Mouse (Mus musculus) limb, embryonic 10.5 days (tissue): ENCODE results near the gene Dennd6b. TPM values are rescaled to one million over a fixed set of nuclear protein-coding genes. Genes with fewer than 3 reads are reported as not detected.

Source experiments
- DNase-seq: peaks from one replicate; pipeline ENCODE4 v3.0.0-alpha.2; 2017; ENCODE audit warnings: low spot score
- H3K27ac ChIP-seq: fragments of 300-500 bp; sonication (generic); 2 replicates; pipeline ENCODE4 v1.5.1; 2016; ENCODE audit warnings: mild to moderate bottlenecking
- H3K27me3 ChIP-seq: fragments of 300-500 bp; sonication (generic); 2 replicates; pipeline ENCODE4 v1.6.1; 2016; ENCODE audit warnings: low read depth, mild to moderate bottlenecking; ENCODE audit not compliant: poor library complexity, severe bottlenecking
- H3K36me3 ChIP-seq: fragments of 300-500 bp; sonication (generic); 2 replicates; pipeline ENCODE4 v1.6.1; 2016; ENCODE audit warnings: mild to moderate bottlenecking, moderate library complexity
- H3K4me1 ChIP-seq: fragments of 300-500 bp; sonication (generic); 2 replicates; pipeline ENCODE4 v1.6.1; 2016
- H3K4me3 ChIP-seq: fragments of 300-500 bp; sonication (generic); 2 replicates; pipeline ENCODE4 v1.5.1; 2016; ENCODE audit warnings: mild to moderate bottlenecking, moderate library complexity
- H3K9me3 ChIP-seq: fragments of 300-500 bp; sonication (generic); replicated peaks from 2 replicates; pipeline ENCODE4 v1.6.1; 2016; ENCODE audit warnings: mild to moderate bottlenecking
- WGBS: fragments of 180-500 bp; shearing (Covaris S2); methylation state at CpG from one replicate; pipeline ENCODE4 v1.1.7; 2016; 5-methylcytosine and 5-hydroxymethylcytosine counted together
- microRNA-seq: library from miRNA; unstranded; fragments of <30 nt; microRNA quantifications from one replicate; pipeline ENCODE4, GENCODE M21; 2017
- polyA plus RNA-seq: library from polyadenylated mRNA; unstranded; fragments of >200 nt; fragmentation: Nextera tagmentation; extraction: Ambion mirVana; gene quantifications from 2 replicates; pipeline ENCODE4 v1.2.1, GENCODE M21; 2016

Gene Dennd6b
- polyA plus RNA-seq, 1 experiment from 2014 or later = 27.5 TPM

- H3K27ac ChIP-seq = no peak overlapping the region
- H3K36me3 ChIP-seq = peaks cover 28% of the 10 kb centered on the region
- DNase-seq = no peak
- H3K4me3 ChIP-seq = no peak overlapping the region
- H3K9me3 ChIP-seq = no peaks in the 10 kb centered on the region
- H3K4me1 ChIP-seq = peaks cover 32% of the 10 kb centered on the region
- peaks cover 27% of the 10 kb centered on the region for H3K27me3 ChIP-seq
- 97% methylated on average over 5 of the region's 5 CpGs for WGBS
Observed at GRCm38 (mm10) chr15:89136461-89137155, 59.7 kb downstream of the Dennd6b start.

Small RNA genes lying within 50 kb of the gene (microRNA-seq; reads per million reads assigned to microRNA genes)
- gene Mir6958 (3.8 reads per million, percentile 5 among the genes with 10 or more reads in this experiment), gene Mir7118 (not detected)

Other genes with a start within 250 kb of the Dennd6b start
- not detected in 2 replicates for gene Ttll8, start 242.1 kb downstream of the Dennd6b start, polyA plus RNA-seq
- gene Mlc1, start 217.5 kb downstream of the Dennd6b start, polyA plus RNA-seq = not detected in 2 replicates
- 0.11 and 0.18 TPM in 2 replicates for gene Mov10l1, start 213.6 kb downstream of the Dennd6b start, polyA plus RNA-seq
- gene Panx2, start 136.8 kb downstream of the Dennd6b start, polyA plus RNA-seq = 0.09 and 0.44 TPM in 2 replicates
- gene Trabd, start 121.4 kb downstream of the Dennd6b start, polyA plus RNA-seq = 59.5 and 62.1 TPM in 2 replicates
- gene Selenoo, start 107.4 kb downstream of the Dennd6b start, polyA plus RNA-seq = 10.6 and 13.9 TPM in 2 replicates
- gene Tubgcp6, start 73.4 kb downstream of the Dennd6b start, polyA plus RNA-seq = 24.4 and 28.6 TPM in 2 replicates
- 13.0 and 13.8 TPM in 2 replicates for gene Hdac10, start 67.8 kb downstream of the Dennd6b start, polyA plus RNA-seq
- gene Mapk12, start 55.8 kb downstream of the Dennd6b start, polyA plus RNA-seq = 21.5 and 26.4 TPM in 2 replicates
- 20.3 and 21.8 TPM in 2 replicates for gene Mapk11, start 46.9 kb downstream of the Dennd6b start, polyA plus RNA-seq
- gene Plxnb2, start 15.7 kb downstream of the Dennd6b start, polyA plus RNA-seq = 147 and 162 TPM in 2 replicates
- gene Ppp6r2, start 15.1 kb upstream of the Dennd6b start, polyA plus RNA-seq = 15.4 and 21.2 TPM in 2 replicates
- 71.9 and 80.9 TPM in 2 replicates for gene Sbf1, start 118.8 kb upstream of the Dennd6b start, polyA plus RNA-seq
- gene Adm2, start 126.2 kb upstream of the Dennd6b start, polyA plus RNA-seq = 0.11 and 0.18 TPM in 2 replicates
- gene Miox, start 137.9 kb upstream of the Dennd6b start, polyA plus RNA-seq = not detected in 2 replicates
- 40.8 and 45.1 TPM in 2 replicates for gene Lmf2, start 159.2 kb upstream of the Dennd6b start, polyA plus RNA-seq
- gene Ncaph2, start 159.2 kb upstream of the Dennd6b start, polyA plus RNA-seq = 197 and 200 TPM in 2 replicates
- 7.4 and 9.0 TPM in 2 replicates for gene Sco2, start 177.3 kb upstream of the Dennd6b start, polyA plus RNA-seq
- 1.2 and 1.5 TPM in 2 replicates for gene Tymp, start 180.5 kb upstream of the Dennd6b start, polyA plus RNA-seq
- 0.39 and 0.53 TPM in 2 replicates for gene Odf3b, start 182.8 kb upstream of the Dennd6b start, polyA plus RNA-seq
- 0.08 TPM in 1 of 2 replicates, not detected in the other for gene Klhdc7b, start 188.4 kb upstream of the Dennd6b start, polyA plus RNA-seq
- not detected in 2 replicates for gene Syce3, start 214.0 kb upstream of the Dennd6b start, polyA plus RNA-seq
- gene Cpt1b, start 229.4 kb upstream of the Dennd6b start, polyA plus RNA-seq = 1.0 and 1.1 TPM in 2 replicates
- 3.0 and 4.5 TPM in 2 replicates for gene C730034F03Rik, start 233.1 kb upstream of the Dennd6b start, polyA plus RNA-seq
- not detected in 2 replicates for gene Gm44502, start 233.2 kb upstream of the Dennd6b start, polyA plus RNA-seq
- gene Chkb, start 233.4 kb upstream of the Dennd6b start, polyA plus RNA-seq = 38.6 and 41.9 TPM in 2 replicates